Mouse (Mus musculus) MEL (cell line): ENCODE measurements around the gene Ube2f. TPM values are rescaled to one million over a fixed set of nuclear protein-coding genes. Genes with fewer than 3 reads are reported as not detected.

ENCODE experiments used
- DNase-seq: peaks from one replicate; pipeline ENCODE4 v3.0.0; 2011; ENCODE audit warnings: low read depth, low spot score
- H3K27ac ChIP-seq: 2 replicates; pipeline ENCODE4 v1.5.1; 2012; ENCODE audit warnings: low read depth, mild to moderate bottlenecking, control low read depth, low read length, moderate library complexity; ENCODE audit not compliant: control insufficient read depth
- H3K27me3 ChIP-seq, 2 experiments: fragments of 150-350 bp in 1 of 2; sonication (generic) in 1 of 2; 2 replicates each; pipeline ENCODE4 v1.6.1; 2012; ENCODE audit warnings: low read length in 2 of 2, mild to moderate bottlenecking in 2 of 2, improper control_type of control experiment in 1 of 2, moderate library complexity in 1 of 2; ENCODE audit not compliant: insufficient read depth in 2 of 2, control insufficient read depth in 1 of 2
- H3K36me3 ChIP-seq, 2 experiments: 2 replicates each; pipeline ENCODE4 v1.6.1; 2012 to 2014; ENCODE audit warnings: low read length in 2 of 2, improper control_type of control experiment in 1 of 2, inconsistent platforms in 1 of 2, mild to moderate bottlenecking in 1 of 2; ENCODE audit not compliant: insufficient read depth in 2 of 2, control insufficient read depth in 1 of 2
- H3K4me1 ChIP-seq, 2 experiments: fragments of 150-350 bp in 1 of 2; sonication (generic) in 1 of 2; 2 replicates each; pipeline ENCODE4 v1.6.1; 2012; ENCODE audit warnings: low read length in 2 of 2, improper control_type of control experiment in 1 of 2, mild to moderate bottlenecking in 1 of 2; ENCODE audit not compliant: insufficient read depth in 2 of 2, control insufficient read depth in 1 of 2
- H3K4me3 ChIP-seq, 2 experiments: fragments of 150-350 bp in 1 of 2; sonication (generic) in 1 of 2; 2 replicates each; pipeline ENCODE4 v1.5.1; 2012; ENCODE audit warnings: low read depth in 2 of 2, low read length in 2 of 2, mild to moderate bottlenecking in 2 of 2, moderate library complexity in 2 of 2, control low read depth in 1 of 2, improper control_type of control experiment in 1 of 2; ENCODE audit not compliant: control insufficient read depth in 1 of 2, insufficient read depth in 1 of 2
- H3K79me2 ChIP-seq: 2 replicates; pipeline ENCODE4 v1.6.1; 2012; ENCODE audit warnings: mild to moderate bottlenecking, low read length, moderate library complexity; ENCODE audit not compliant: control insufficient read depth, poor library complexity, insufficient read depth
- H3K9ac ChIP-seq: 2 replicates; pipeline ENCODE4 v1.6.1; 2012; ENCODE audit warnings: low read depth, mild to moderate bottlenecking, control low read depth, low read length, moderate library complexity; ENCODE audit not compliant: control insufficient read depth, poor library complexity, severe bottlenecking
- H3K9me3 ChIP-seq: fragments of 150-350 bp; sonication (generic); replicated peaks from 2 replicates; pipeline ENCODE4 v1.6.1; 2012; ENCODE audit warnings: mild to moderate bottlenecking, low read length, improper control_type of control experiment, moderate library complexity; ENCODE audit not compliant: insufficient read depth
- BHLHE40 ChIP-seq: IDR thresholded peaks from 2 replicates; pipeline ENCODE4 v1.6.1; 2012; ENCODE audit warnings: low read depth, mild to moderate bottlenecking, inconsistent platforms, low read length, improper control_type of control experiment, borderline replicate concordance
- CTCF ChIP-seq, 3 experiments: IDR thresholded peaks in 2 of 3; conservative IDR thresholded peaks in 1 of 3; 2 replicates each; pipeline ENCODE4 v1.5.1; 2011 to 2012; ENCODE audit warnings: low read length in 3 of 3, low read depth in 2 of 3, mild to moderate bottlenecking in 2 of 3, improper control_type of control experiment in 1 of 3, inconsistent platforms in 1 of 3, mixed read lengths in 1 of 3, moderate library complexity in 1 of 3; ENCODE audit not compliant: control insufficient read depth in 1 of 3, insufficient read depth in 1 of 3, poor library complexity in 1 of 3, severe bottlenecking in 1 of 3
- E2F4 ChIP-seq: IDR thresholded peaks from 2 replicates; pipeline ENCODE4 v1.6.1; 2011; ENCODE audit warnings: low read depth, low read length, improper control_type of control experiment, borderline replicate concordance
- ELF1 ChIP-seq: IDR thresholded peaks from 2 replicates; pipeline ENCODE4 v1.6.1; 2014; ENCODE audit warnings: low read depth, mild to moderate bottlenecking, inconsistent platforms, low read length, improper control_type of control experiment, moderate library complexity
- GABPA ChIP-seq: IDR thresholded peaks from 2 replicates; pipeline ENCODE4 v1.6.1; 2012; ENCODE audit warnings: low read depth, mild to moderate bottlenecking, inconsistent platforms, low read length, improper control_type of control experiment, moderate library complexity
- GATA1 ChIP-seq: IDR thresholded peaks from 2 replicates; pipeline ENCODE4 v1.6.1; 2011; ENCODE audit warnings: low read depth, low read length, improper control_type of control experiment
- JUND ChIP-seq: IDR thresholded peaks from 2 replicates; pipeline ENCODE4 v1.6.1; 2011; ENCODE audit warnings: low read depth, mild to moderate bottlenecking, improper control_type of control experiment, low read length
- KAT2A ChIP-seq: conservative IDR thresholded peaks from 2 replicates; pipeline ENCODE4 v1.6.1; 2012; ENCODE audit warnings: low read depth, low read length, improper control_type of control experiment, inconsistent platforms
- MAFK ChIP-seq: IDR thresholded peaks from 2 replicates; pipeline ENCODE4 v1.6.1; 2011; ENCODE audit warnings: low read depth, mild to moderate bottlenecking, low read length, improper control_type of control experiment, borderline replicate concordance
- MAX ChIP-seq: IDR thresholded peaks from 2 replicates; pipeline ENCODE4 v1.6.1; 2011; ENCODE audit warnings: low read length, improper control_type of control experiment
- MAZ ChIP-seq: IDR thresholded peaks from 2 replicates; pipeline ENCODE4 v1.6.1; 2012; ENCODE audit warnings: low read depth, mild to moderate bottlenecking, inconsistent platforms, low read length, improper control_type of control experiment
- MXI1 ChIP-seq: IDR thresholded peaks from 2 replicates; pipeline ENCODE4 v1.6.1; 2011; ENCODE audit warnings: mild to moderate bottlenecking, low read depth, low read length, improper control_type of control experiment
- MYB ChIP-seq: IDR thresholded peaks from 2 replicates; pipeline ENCODE4 v1.6.1; 2011; ENCODE audit warnings: mild to moderate bottlenecking, low read depth, low read length, improper control_type of control experiment
- MYC ChIP-seq: IDR thresholded peaks from 2 replicates; pipeline ENCODE4 v1.6.1; 2011; ENCODE audit warnings: low read depth, mild to moderate bottlenecking, low read length, improper control_type of control experiment, moderate library complexity
- NRF1 ChIP-seq: IDR thresholded peaks from 2 replicates; pipeline ENCODE4 v1.6.1; 2014; ENCODE audit warnings: low read depth, mild to moderate bottlenecking, inconsistent platforms, low read length, improper control_type of control experiment, moderate library complexity; ENCODE audit not compliant: poor library complexity, insufficient read depth, severe bottlenecking
- POLR2AphosphoS2 ChIP-seq: IDR thresholded peaks from 2 replicates; pipeline ENCODE4 v1.6.1; 2011; ENCODE audit warnings: low read length, improper control_type of control experiment
- POLR2AphosphoS5 ChIP-seq: IDR thresholded peaks from 2 replicates; pipeline ENCODE4 v1.6.1; 2012; ENCODE audit warnings: low read depth, borderline replicate concordance, mild to moderate bottlenecking, inconsistent platforms, low read length, moderate library complexity, mixed read lengths
- RCOR1 ChIP-seq: IDR thresholded peaks from 2 replicates; pipeline ENCODE4 v1.6.1; 2012; ENCODE audit warnings: low read depth, mild to moderate bottlenecking, inconsistent platforms, low read length, improper control_type of control experiment
- SIN3A ChIP-seq: IDR thresholded peaks from 2 replicates; pipeline ENCODE4 v1.6.1; 2012; ENCODE audit warnings: low read length, improper control_type of control experiment, inconsistent platforms
- TAL1 ChIP-seq: IDR thresholded peaks from 2 replicates; pipeline ENCODE4 v1.6.1; 2012; ENCODE audit warnings: mild to moderate bottlenecking, inconsistent platforms, low read length, moderate library complexity, mixed read lengths
- TBP ChIP-seq: IDR thresholded peaks from 2 replicates; pipeline ENCODE4 v1.8.0; 2011; ENCODE audit warnings: low read depth, low read length, improper control_type of control experiment
- TCF12 ChIP-seq: IDR thresholded peaks from 2 replicates; pipeline ENCODE4 v1.6.1; 2014; ENCODE audit warnings: low read depth, mild to moderate bottlenecking, inconsistent platforms, low read length, improper control_type of control experiment, moderate library complexity
- UBTF ChIP-seq: IDR thresholded peaks from 2 replicates; pipeline ENCODE4 v1.6.1; 2012; ENCODE audit warnings: low read depth, mild to moderate bottlenecking, inconsistent platforms, low read length, improper control_type of control experiment, moderate library complexity, borderline replicate concordance; ENCODE audit not compliant: insufficient read depth
- USF2 ChIP-seq, 2 experiments: IDR thresholded peaks; 2 replicates each; pipeline ENCODE4 v1.6.1; 2011 to 2012; ENCODE audit warnings: improper control_type of control experiment in 2 of 2, low read length in 2 of 2, borderline replicate concordance in 1 of 2, inconsistent platforms in 1 of 2, low read depth in 1 of 2, mild to moderate bottlenecking in 1 of 2; ENCODE audit not compliant: insufficient read depth in 1 of 2
- ZC3H11A ChIP-seq: IDR thresholded peaks from 2 replicates; pipeline ENCODE4 v1.6.1; 2012; ENCODE audit warnings: low read depth, mild to moderate bottlenecking, inconsistent platforms, low read length, improper control_type of control experiment
- ZKSCAN1 ChIP-seq: IDR thresholded peaks from 2 replicates; pipeline ENCODE4 v1.6.1; 2012; ENCODE audit warnings: low read depth, mild to moderate bottlenecking, inconsistent platforms, low read length, improper control_type of control experiment, moderate library complexity
- ZMIZ1 ChIP-seq: IDR thresholded peaks from 2 replicates; pipeline ENCODE4 v1.6.1; 2012; ENCODE audit warnings: low read depth, mild to moderate bottlenecking, inconsistent platforms, low read length, improper control_type of control experiment, moderate library complexity
- ZNF384 ChIP-seq: IDR thresholded peaks from 2 replicates; pipeline ENCODE4 v1.6.1; 2012; ENCODE audit warnings: low read depth, mild to moderate bottlenecking, inconsistent platforms, low read length, improper control_type of control experiment
- polyA plus RNA-seq, 2 experiments: library from polyadenylated mRNA; stranded (reverse) in 1 of 2; unstranded in 1 of 2; fragments of >175 nt in 1 of 2; fragments of >200 nt in 1 of 2; gene quantifications; 2 replicates each; pipeline versions ENCODE4 v1.2.1 to v1.2.4; 2012; ENCODE audit warnings: low replicate concordance in 2 of 2, low read depth in 1 of 2; ENCODE audit not compliant: insufficient read length in 2 of 2, insufficient read depth in 1 of 2, missing spikeins in 1 of 2
- total RNA-seq: library from RNA; depleted of rRNA; stranded (reverse); fragments of 300-350 nt; gene quantifications from 2 replicates; pipeline ENCODE4 v1.2.3, GENCODE M21; 2012

The Ube2f gene
- total and polyA plus RNA-seq, 3 experiments, result 57.4 to 71.3 TPM; not detected in 1

- H3K36me3 ChIP-seq, result peaks cover 0 to 15% of the 10 kb centered on the region in 2 experiments; a peak in 2 of 4 replicates
- H3K4me3 ChIP-seq, result no peak overlapping the region
These were observed 59.4 kb downstream of the Ube2f start for GRCm38 (mm10) chr1:91309366-91310085.

DNA sequence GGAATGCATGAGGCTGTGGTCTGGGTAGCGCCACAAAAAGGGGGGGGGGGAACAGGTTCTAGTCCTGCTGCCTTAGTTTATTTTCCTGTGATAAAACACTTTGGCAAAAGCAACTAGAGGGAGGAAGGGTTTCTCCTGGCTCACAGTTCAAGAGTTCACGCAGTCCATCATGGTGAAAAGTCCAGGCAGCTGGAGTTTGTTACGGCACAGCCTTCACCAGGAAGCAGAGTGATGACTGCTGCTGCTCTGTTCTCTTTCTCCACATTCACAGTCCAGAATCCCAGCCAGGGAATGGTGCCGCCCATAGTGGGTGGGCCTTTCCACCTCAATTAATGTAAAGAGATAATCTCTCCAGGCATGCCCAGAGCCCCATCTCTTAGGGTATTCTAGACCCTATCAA, 62.2 kb downstream of the Ube2f start:
- no peak for TF ChIP-seq MAFK
- no peak for TF ChIP-seq TBP
- no peak for TF ChIP-seq ELF1
- TF ChIP-seq ZNF384, result no peak
- no peak for TF ChIP-seq NRF1
- TF ChIP-seq GATA1, result no peak
- TF ChIP-seq BHLHE40, result no peak
- no peak for TF ChIP-seq RCOR1
- TF ChIP-seq GABPA, result no peak
- no peak for TF ChIP-seq MXI1
- TF ChIP-seq TCF12, result no peak
- no peak for TF ChIP-seq POLR2AphosphoS5
- no peak for TF ChIP-seq CTCF (IDR thresholded peaks at IDR 0.05 in 2 of 3, conservative IDR thresholded peaks at IDR 0.05 in 1 of 3; ENCODE audit: control insufficient read depth in 1 of 3, insufficient read depth in 1 of 3, low read depth in 2 of 3, low read length in 3 of 3, poor library complexity in 1 of 3, severe bottlenecking in 1 of 3)
- TF ChIP-seq TAL1, result no peak
- no peak for TF ChIP-seq KAT2A
- no peak for TF ChIP-seq ZKSCAN1
- TF ChIP-seq, all 39 proteins: peak for 0
- H3K27ac ChIP-seq, result no peak overlapping the region
- no peaks in the 10 kb centered on the region for H3K27me3 ChIP-seq
- no peak overlapping the region for H3K4me3 ChIP-seq
- no peaks in the 10 kb centered on the region for H3K9me3 ChIP-seq
- no peak overlapping the region for H3K9ac ChIP-seq
- H3K4me1 ChIP-seq, result no peaks in the 10 kb centered on the region
- peaks cover 0 to 15% of the 10 kb centered on the region in 2 experiments; a peak in 2 of 4 replicates for H3K36me3 ChIP-seq
- H3K79me2 ChIP-seq, result no peaks in the 10 kb centered on the region
- no peak for DNase-seq

More at GRCm38 (mm10) chr1:91309366-91310085, 59.4 kb downstream of the Ube2f start:
- TF ChIP-seq POLR2AphosphoS2 (no peak), POLR2AphosphoS5 (no peak), TCF12 (no peak), MAZ (no peak), JUND (no peak), E2F4 (no peak), GABPA (no peak), NRF1 (no peak), ZC3H11A (no peak), USF2 (IDR thresholded peaks at IDR 0.05; ENCODE audit: borderline replicate concordance in 1 of 2, insufficient read depth in 1 of 2, low read depth in 1 of 2, low read length in 2 of 2) (no peak), UBTF (no peak), GATA1 (no peak), SIN3A (no peak), ZMIZ1 (no peak), MYB (no peak), ELF1 (no peak), MYC (no peak), MXI1 (no peak), MAFK (no peak), MAX (no peak)
- no peak for DNase-seq
- H3K79me2 ChIP-seq, result no peaks in the 10 kb centered on the region
- H3K9ac ChIP-seq, result no peak overlapping the region
- H3K27me3 ChIP-seq, result no peaks in the 10 kb centered on the region
- H3K9me3 ChIP-seq, result no peaks in the 10 kb centered on the region
- no peaks in the 10 kb centered on the region for H3K4me1 ChIP-seq
- no peak overlapping the region for H3K27ac ChIP-seq
